Mouse (Mus musculus): ENCODE measurements around the gene Ank. TPM values are rescaled to one million over a fixed set of nuclear protein-coding genes. Genes with fewer than 3 reads are reported as not detected.
"Not testable (repeated sequence)": the region's sequence is repeated elsewhere in the genome, so short reads cannot be mapped to it uniquely, and the experiment has no call there.

Gene Ank
- polyA plus RNA-seq (2012; rRNA removed), result 29.7 TPM in 2 replicates

- DNase-seq (ENCODE audit: low read depth, low spot score), result no peak
- 1% methylated on average over 101 of the region's 120 CpGs for WGBS
These were observed at the start of gene Ank for GRCm38 (mm10) chr15:27466131-27467080. Gene Ank (plus strand): TSS chr15:27466677.

DNA sequence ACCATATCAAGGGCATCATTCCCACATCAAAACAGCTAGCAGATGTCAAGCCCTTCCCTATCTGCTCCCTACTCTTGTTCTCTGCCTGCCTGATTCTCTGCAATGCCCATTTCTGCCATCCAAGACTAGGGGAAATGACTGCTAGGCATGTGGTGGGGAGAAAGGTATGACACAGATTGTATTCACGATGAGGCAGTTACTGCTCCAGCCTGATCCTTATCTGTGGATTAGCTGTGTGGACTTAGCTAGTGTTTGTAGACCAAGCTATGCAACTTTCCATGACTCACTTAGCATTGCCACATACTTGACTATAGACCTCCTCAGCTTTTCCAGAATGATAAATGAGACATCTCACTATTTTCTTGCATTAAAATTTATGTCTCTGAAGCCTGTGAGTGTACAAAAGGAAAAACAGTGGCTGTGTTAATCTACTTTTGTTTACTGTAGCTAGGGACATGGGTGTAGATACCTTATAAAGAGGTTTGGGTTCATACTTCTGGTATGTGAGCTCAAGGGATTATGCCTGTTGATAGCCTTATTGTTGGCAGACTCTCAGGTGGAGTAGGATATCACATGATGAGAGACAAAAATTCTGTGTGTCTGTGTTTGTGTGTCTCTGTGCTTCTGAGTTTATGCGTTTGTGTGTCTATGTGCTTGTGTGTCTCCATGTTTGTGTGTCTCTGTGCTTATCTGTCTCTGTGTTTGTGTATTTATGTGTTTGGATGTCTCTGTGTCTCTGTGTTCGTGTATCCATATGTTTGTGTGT lies 47.7 kb upstream of the Ank start:
- DNase-seq (ENCODE audit: low read depth, low spot score), result no peak
- 66% methylated on average over 3 of the region's 3 CpGs for WGBS

DNA sequence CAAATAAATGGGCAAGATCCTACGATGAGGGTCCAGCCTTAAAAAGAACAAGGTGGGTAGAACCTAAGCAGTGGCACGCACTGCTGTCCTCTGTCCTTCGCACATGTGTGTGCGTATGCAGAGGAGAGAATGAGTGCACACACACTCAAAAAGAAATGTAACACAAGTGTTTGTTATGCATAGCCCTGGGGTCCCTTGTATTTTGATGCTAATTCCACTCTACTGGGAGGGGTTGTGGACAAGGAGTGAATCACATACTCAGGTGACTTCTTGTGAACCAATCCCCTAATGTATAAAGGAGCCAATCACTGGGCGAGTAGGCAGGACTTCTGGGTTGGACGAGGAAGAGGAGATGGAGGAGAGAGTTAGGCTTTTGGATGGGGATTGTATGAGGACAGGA lies 44.9 kb upstream of the Ank start:
- DNase-seq (ENCODE audit: low read depth, low spot score), result no peak
- 95% methylated on average over 6 of the region's 6 CpGs for WGBS

DNA sequence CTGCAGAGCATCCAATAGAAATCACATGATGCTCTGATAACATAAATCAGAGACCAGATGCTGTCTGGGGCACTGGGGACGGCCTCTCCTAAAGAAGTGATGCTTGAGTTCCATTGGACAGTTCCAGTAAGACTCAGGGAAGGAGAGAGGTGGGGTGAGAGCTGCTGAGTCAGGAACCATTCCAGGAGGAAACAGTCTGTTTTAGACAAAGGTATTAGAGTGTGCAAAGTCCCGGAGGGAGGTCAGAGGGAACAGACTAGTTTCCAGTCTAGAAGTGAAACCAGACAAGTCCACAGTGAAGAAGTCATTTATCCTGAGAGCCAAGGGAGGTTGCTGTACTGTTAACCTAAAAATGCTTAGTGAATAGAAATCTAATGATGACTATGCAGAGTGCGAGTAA lies 38.9 kb upstream of the Ank start:
- no peak for DNase-seq (ENCODE audit: low read depth, low spot score)
- 68% methylated on average over 3 of the region's 3 CpGs for WGBS

DNA sequence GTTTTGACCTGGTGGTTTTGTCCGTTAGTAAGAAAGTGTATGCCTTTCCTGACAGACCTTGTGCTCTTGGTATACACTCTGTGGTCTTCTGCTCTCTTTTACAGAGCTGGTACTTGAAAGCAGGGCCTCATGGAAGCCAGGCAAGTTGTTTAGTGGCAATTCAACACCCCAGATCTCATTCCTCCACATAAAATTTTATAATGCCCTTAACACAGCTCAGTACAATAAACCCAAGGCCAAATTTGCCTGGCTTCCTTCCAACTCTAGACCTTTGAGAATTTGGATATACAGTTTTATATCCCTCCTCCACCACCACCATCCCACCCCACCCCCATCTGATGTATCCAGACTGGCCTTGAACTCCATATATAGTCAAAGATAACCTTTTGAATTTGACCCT lies 36.2 kb upstream of the Ank start:
- DNase-seq (ENCODE audit: low read depth, low spot score), result peak; percentile 78
- 33% methylated on average over 1 of the region's 1 CpGs for WGBS

GRCm38 (mm10) chr15:27432851-27433615 lies 33.4 kb upstream of the Ank start:
- peak; percentile 88 for DNase-seq (ENCODE audit: low read depth, low spot score)
- 24% methylated on average over 3 of the region's 4 CpGs for WGBS

GRCm38 (mm10) chr15:27435409-27435808 lies 31.1 kb upstream of the Ank start:
- 58% methylated on average over 5 of the region's 5 CpGs for WGBS

GRCm38 (mm10) chr15:27436194-27436593 lies 30.3 kb upstream of the Ank start:
- WGBS, result 57% methylated on average over 4 of the region's 4 CpGs
- DNase-seq (ENCODE audit: low read depth, low spot score), result no peak

More at GRCm38 (mm10) chr15:27435409-27435808, 31.1 kb upstream of the Ank start:
- DNase-seq (ENCODE audit: low read depth, low spot score), result no peak

GRCm38 (mm10) chr15:27441053-27441452 lies 25.4 kb upstream of the Ank start:
- WGBS, result 93% methylated on average over 7 of the region's 7 CpGs
- no peak for DNase-seq (ENCODE audit: low read depth, low spot score)

DNA sequence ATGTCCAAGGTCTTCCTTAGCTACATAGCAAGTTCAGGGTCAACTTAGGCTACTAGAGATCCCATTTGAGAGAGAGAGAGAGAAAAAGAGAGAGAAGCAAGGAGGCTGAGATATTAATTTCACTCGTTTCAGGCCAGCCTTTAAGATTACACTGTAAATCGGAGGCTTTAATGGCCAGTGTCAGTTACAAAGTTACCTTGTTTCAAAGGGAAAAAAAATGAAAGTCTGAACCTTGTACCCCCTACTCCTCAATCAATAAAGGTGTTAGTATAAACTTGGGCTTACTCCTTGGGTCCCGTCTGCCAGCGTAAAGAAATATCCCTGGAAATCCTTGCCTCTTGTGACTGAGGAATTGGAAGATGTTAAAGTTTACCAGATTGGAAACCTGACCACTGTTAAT lies 24.9 kb upstream of the Ank start:
- DNase-seq (ENCODE audit: low read depth, low spot score), result no peak
- whole genome bisulfite sequencing, result 78% methylated on average over 4 of the region's 4 CpGs

DNA sequence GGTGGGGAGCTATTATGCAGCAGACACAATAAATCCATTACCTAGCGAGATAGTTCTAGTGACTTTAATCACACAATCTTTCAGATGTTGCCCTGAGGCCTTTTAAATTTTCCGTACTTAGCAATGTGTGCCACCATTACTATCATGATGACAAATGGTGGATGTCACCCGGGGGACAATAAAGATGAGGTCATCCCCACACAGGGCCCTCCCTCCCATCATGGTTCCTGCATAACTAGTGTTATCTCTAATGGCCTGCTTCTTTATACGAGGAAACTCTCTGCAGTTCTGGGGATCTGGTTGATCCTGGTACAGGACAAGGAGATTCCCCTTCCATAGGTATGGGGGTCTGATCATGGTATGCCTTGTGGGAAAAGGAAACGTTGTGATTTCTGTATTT lies 24.5 kb upstream of the Ank start:
- 55% methylated on average over 5 of the region's 5 CpGs for WGBS
- DNase-seq (ENCODE audit: low read depth, low spot score), result no peak

DNA sequence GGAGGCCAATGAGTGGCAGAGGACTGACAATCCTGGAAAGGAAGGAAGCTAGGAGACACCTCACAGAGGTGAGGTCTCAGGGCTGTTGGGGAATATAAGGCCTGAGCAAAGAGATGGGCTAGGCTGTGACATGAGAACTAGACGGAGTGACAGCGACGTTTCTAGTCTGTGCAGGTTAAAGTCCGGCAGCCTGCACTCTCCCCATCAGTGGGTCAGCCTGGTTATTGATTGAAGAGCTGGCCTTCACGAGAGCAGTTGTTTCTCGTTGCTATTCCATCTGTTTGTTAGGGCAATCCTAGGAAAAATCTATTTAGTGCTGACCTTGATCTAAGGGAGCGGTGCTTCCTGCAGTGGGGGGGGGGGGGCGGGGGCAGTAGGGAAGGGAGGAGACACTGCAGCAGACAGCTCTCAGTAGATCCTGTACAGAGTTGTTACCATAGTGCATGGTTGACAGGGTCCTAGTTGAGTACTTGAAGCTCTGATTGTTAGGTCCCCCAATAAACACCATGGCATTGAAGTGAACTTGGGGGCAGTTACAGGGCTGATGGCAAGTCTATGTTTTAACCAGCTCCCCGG lies 21.6 kb upstream of the Ank start:
- WGBS, result 39% methylated on average over 9 of the region's 9 CpGs
- no peak for DNase-seq (ENCODE audit: low read depth, low spot score)

- DNase-seq (ENCODE audit: low read depth, low spot score), result no peak
- WGBS, result 78% methylated on average over 5 of the region's 5 CpGs
These were observed 15.8 kb upstream of the Ank start for GRCm38 (mm10) chr15:27450689-27451088.

DNA sequence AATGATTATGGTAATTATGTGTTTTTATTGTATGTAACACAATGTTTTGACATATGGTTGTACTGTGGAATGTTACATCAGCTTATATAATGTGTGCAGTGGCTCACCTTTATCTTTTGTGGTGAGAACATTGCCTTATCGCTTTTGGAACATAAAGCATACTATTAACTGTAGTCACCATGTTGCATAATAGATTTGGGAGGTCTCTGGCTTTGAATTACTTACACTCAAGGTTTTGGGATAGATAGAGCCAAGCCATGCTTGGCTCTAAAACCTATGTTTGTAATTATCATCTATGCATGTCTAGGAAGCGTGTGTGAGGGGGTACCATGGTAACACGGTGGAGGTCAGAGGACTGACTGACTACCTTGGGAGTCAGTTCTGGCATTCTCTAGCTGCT lies 14.7 kb upstream of the Ank start:
- DNase-seq (ENCODE audit: low read depth, low spot score), result no peak
- 90% methylated on average over 3 of the region's 3 CpGs for WGBS

DNA sequence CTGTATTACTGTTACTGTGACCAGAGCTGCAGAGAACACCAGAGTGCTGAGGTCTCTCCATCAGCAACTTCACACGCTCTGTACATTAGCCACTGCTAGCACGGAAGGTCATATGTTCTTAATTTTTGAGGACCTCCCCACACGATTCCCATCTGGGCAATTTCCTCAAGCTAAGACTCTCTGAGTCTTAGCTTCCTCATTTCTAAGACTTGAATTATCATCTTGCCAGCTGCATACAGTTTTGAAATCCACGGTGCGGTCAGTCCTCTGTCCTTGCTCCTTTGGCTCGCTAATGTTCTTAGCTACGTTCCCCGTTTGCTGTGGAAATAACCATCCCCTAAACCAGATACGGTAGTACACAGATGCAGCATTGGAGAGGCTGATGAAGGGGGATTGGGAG lies 14.0 kb upstream of the Ank start:
- DNase-seq (ENCODE audit: low read depth, low spot score), result no peak
- WGBS, result 83% methylated on average over 9 of the region's 9 CpGs

DNA sequence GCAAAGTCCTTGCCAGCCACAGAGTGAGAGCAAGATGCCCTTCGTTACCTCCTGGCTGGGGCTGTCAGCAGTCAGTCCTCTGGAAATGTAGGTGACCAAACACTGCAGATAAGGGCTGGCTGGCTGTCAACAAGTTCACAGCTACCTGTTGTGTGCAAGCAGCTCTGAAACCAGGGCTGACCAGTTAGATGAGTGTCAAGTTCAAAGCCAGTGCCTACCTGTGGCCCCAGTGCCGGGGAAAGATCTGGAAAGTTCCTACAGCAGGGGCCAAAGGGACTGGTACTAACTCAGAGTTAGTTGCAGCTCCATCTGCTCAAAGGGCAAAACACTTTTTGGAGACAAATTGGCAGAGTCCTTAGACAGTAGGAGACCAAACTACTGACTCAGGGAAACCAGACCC lies 9.5 kb upstream of the Ank start:
- 90% methylated on average over 2 of the region's 2 CpGs for WGBS

DNA sequence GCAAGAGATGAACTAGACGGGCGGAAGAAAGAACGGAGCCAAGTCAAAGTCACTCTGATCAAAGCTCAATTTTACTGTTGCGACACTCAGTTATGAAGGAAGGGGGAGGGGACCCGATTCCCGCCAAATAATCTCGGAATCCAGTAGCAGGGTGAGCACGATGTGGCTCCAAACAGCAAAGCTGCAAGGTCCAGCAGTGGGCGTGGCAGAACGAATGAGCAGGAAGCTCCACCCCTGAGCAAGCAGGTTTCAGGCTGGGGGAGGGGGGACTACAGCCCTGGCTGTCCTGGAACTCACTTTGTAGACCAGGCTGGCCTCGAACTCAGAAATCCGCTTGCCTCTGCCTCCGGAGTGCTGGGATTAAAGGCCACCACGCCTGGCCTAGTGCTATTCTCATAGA lies 6.7 kb upstream of the Ank start:
- DNase-seq (ENCODE audit: low read depth, low spot score), result not testable (repeated sequence)
- WGBS, result 39% methylated on average over 14 of the region's 14 CpGs

More for the DNA sequence above, 9.5 kb upstream of the Ank start:
- no peak for DNase-seq (ENCODE audit: low read depth, low spot score)

- DNase-seq (ENCODE audit: low read depth, low spot score), result no peak
- WGBS, result 37% methylated on average over 12 of the region's 12 CpGs
These were observed 4.9 kb upstream of the Ank start for GRCm38 (mm10) chr15:27461336-27462245.

GRCm38 (mm10) chr15:27463876-27464275 lies 2.6 kb upstream of the Ank start:
- 96% methylated on average over 13 of the region's 13 CpGs for WGBS
- no peak for DNase-seq (ENCODE audit: low read depth, low spot score)

All from large intestine, adult 2 months (tissue).